Mouse (Mus musculus) E14TG2a.4 (cell line): ENCODE results near the gene Acvr1b.

ENCODE experiments used
- CTCF ChIP-seq: conservative IDR thresholded peaks from 2 replicates; pipeline ENCODE4 v1.5.1; 2014; ENCODE audit warnings: low read length
- NANOG ChIP-seq: IDR thresholded peaks from 2 replicates; pipeline ENCODE4 v1.6.1; 2014; ENCODE audit warnings: borderline replicate concordance, low read length, mixed read lengths

- TF ChIP-seq CTCF: no peak
- TF ChIP-seq NANOG: no peak
Observed at GRCm38 (mm10) chr15:101241853-101242252, 68.0 kb downstream of the Acvr1b start.
